Mouse (Mus musculus) kidney, adult 10 weeks (tissue): ENCODE data around the gene Sptbn2. TPM values are rescaled to one million over a fixed set of nuclear protein-coding genes. Genes with fewer than 3 reads are reported as not detected.

Experiments
- polyA plus RNA-seq: library from polyadenylated mRNA; stranded (reverse); fragments of 350-450 nt; fragmentation: Illumina TruSeq; extraction: RNeasy Lipid Tissue Mini Kit (QIAGEN cat#74804); gene quantifications from one replicate; pipeline ENCODE4 v1.2.3, GENCODE M21; 2014; ENCODE audit warnings: low read depth, low replicate concordance

Sptbn2 gene
- polyA plus RNA-seq: 1.0 TPM

GRCm38 (mm10) chr19:4711098-4711600 is at the start of gene Sptbn2:
Sptbn2 (plus strand) TSS chr19:4711167.

GRCm38 (mm10) chr19:4698205-4698677 is 12.7 kb upstream of the Sptbn2 start, which contains the start of gene Gm960:
Gm960 (minus strand) TSS chr19:4698668.

GRCm38 (mm10) chr19:4756193-4756911 is 45.4 kb downstream of the Sptbn2 start, which contains the start of gene Rbm4b:
Rbm4b (plus strand) TSS chr19:4756497.

GRCm38 (mm10) chr19:4793831-4794422 is 83.0 kb downstream of the Sptbn2 start, which contains the start of gene Rbm4:
Rbm4 (minus strand) TSS chr19:4793901.

Other genes with a start within 250 kb of the Sptbn2 start
- gene Syt12, start 233.7 kb upstream of the Sptbn2 start, polyA plus RNA-seq: 0.40 TPM
- 0.81 TPM for gene 2010003K11Rik, start 212.6 kb upstream of the Sptbn2 start, polyA plus RNA-seq
- 2.8 TPM for gene Pcx, start 200.7 kb upstream of the Sptbn2 start, polyA plus RNA-seq
- gene Lrfn4, start 95.5 kb upstream of the Sptbn2 start, polyA plus RNA-seq: not detected
- 1.6 TPM for gene Rce1, start 85.5 kb upstream of the Sptbn2 start, polyA plus RNA-seq
- 0.28 TPM for gene Gm960, start 12.5 kb upstream of the Sptbn2 start, polyA plus RNA-seq
- gene Rbm4b, start 45.3 kb downstream of the Sptbn2 start, polyA plus RNA-seq: 14.6 TPM
- gene Rbm4, start 82.7 kb downstream of the Sptbn2 start, polyA plus RNA-seq: 8.5 TPM
- gene Gm21992, start 100.4 kb downstream of the Sptbn2 start, polyA plus RNA-seq: 15.8 TPM
- 5.0 TPM for gene Rbm14, start 100.5 kb downstream of the Sptbn2 start, polyA plus RNA-seq
- gene Ccs, start 128.2 kb downstream of the Sptbn2 start, polyA plus RNA-seq: 1.3 TPM
- gene Ccdc87, start 128.2 kb downstream of the Sptbn2 start, polyA plus RNA-seq: 0.12 TPM
- gene Ctsf, start 144.0 kb downstream of the Sptbn2 start, polyA plus RNA-seq: 29.8 TPM
- gene Actn3, start 166.7 kb downstream of the Sptbn2 start, polyA plus RNA-seq: not detected
- gene Zdhhc24, start 167.5 kb downstream of the Sptbn2 start, polyA plus RNA-seq: 18.3 TPM
- gene Bbs1, start 195.5 kb downstream of the Sptbn2 start, polyA plus RNA-seq: 6.8 TPM
- gene Dpp3, start 217.1 kb downstream of the Sptbn2 start, polyA plus RNA-seq: 1.1 TPM
- 0.44 TPM for gene Peli3, start 232.0 kb downstream of the Sptbn2 start, polyA plus RNA-seq